Comparison of ENCODE assay signal across 8 mouse cellular contexts in the genomic region with DNA sequence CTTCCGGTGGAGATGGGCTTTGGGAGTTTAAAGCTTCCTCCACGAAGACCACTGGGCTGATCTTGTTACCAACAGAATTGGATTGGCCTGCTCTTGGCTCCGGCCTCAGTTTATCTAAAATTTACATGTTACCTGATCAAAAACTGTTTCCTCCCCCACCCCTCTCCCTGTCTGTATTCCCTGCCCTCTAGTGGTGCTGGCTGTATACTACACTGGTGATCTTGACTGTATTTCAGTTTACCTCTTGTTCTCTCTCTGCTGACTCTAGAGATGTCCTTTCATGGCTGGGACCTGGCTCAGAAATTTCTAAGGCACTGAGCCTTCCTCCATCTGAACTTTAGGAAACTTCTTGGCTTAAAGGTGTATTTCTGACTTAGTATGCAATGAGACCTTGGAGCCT. TPM values are rescaled to one million over a fixed set of nuclear protein-coding genes. Genes with fewer than 3 reads are reported as not detected.
DNase-seq lines count a peak whose midpoint lies in the region; ATAC-seq and TF ChIP-seq lines count a peak whose summit lies in the region.

No protein-coding gene starts in this region.

- no peaks in the 10 kb centered on the region for H3K9me3 ChIP-seq in heart, embryonic 13.5 days
- no peaks in the 10 kb centered on the region for H3K9me3 ChIP-seq in hindbrain, postnatal 0 days (ENCODE audit: low read length)

- H3K9ac ChIP-seq in heart, embryonic 13.5 days, result no peak overlapping the region
- no peak overlapping the region for H3K9ac ChIP-seq in hindbrain, postnatal 0 days (replicated peaks; ENCODE audit: low read length)

- H3K4me1 ChIP-seq in heart, embryonic 13.5 days, result peaks cover 44% of the 10 kb centered on the region
- peaks cover 29% of the 10 kb centered on the region for H3K4me1 ChIP-seq in hindbrain, postnatal 0 days (ENCODE audit: insufficient read depth, low read length)

- no peaks in the 10 kb centered on the region for H3K36me3 ChIP-seq in heart, embryonic 13.5 days
- H3K36me3 ChIP-seq in hindbrain, postnatal 0 days (ENCODE audit: insufficient read depth, low read length), result no peaks in the 10 kb centered on the region

- peak; percentile 87 for TF ChIP-seq CTCF in hindbrain, postnatal 0 days (IDR thresholded peaks at IDR 0.05; ENCODE audit: low read depth)

- 0 out of 2 replicates have a peak overlapping the region, but pooled peaks have one; percentile 99 for H3K27ac ChIP-seq in heart, embryonic 13.5 days (replicated peaks)
- no peak overlapping the region for H3K27ac ChIP-seq in hindbrain, postnatal 0 days

- ATAC-seq in heart, embryonic 13.5 days (ENCODE audit: extremely low read depth, insufficient number of reproducible peaks, low FRiP score, low TSS enrichment), result no peak
- no peak for ATAC-seq in hindbrain, postnatal 0 days

- no peak overlapping the region for H3K4me3 ChIP-seq in heart, embryonic 13.5 days
- H3K4me3 ChIP-seq in hindbrain, postnatal 0 days (ENCODE audit: low read length), result no peak overlapping the region

- intact Hi-C loops in heart, postnatal 25 days (cut with DNase I), result no loop called here
- intact Hi-C loops in left cerebral cortex, postnatal 4 days (cut with DNase I), result loop anchor here (5.0 kb wide), 1 partner anchor 276 kb away; no protein-coding TSS in a partner anchor

- WGBS in heart, embryonic 13.5 days, result 8% methylated on average over 3 of the region's 3 CpGs
- WGBS in hindbrain, postnatal 0 days, result 15% methylated on average over 3 of the region's 3 CpGs

- DNase-seq in heart, postnatal 25 days (ENCODE audit: low spot score), result no peak
- peak; percentile 46 to 48 for DNase-seq in B cell, adult 2 months
- DNase-seq in R1 (ENCODE audit: low read depth, low spot score), result peak; percentile 76
- DNase-seq in hindbrain, postnatal 0 days (ENCODE audit: low spot score), result peak; percentile 71
- DNase-seq in naive thymus-derived CD4-positive, alpha-beta T cell, adult 2 months (ENCODE audit: low read depth), result peak; percentile 80
- DNase-seq in urinary bladder, postnatal 25 days (ENCODE audit: low spot score), result no peak
- no peak for DNase-seq in left cerebral cortex, postnatal 4 days

- H3K4me2 ChIP-seq in heart, embryonic 13.5 days, result peak overlapping the region; percentile 12; the same call in 1 of the 2 replicates
- H3K4me2 ChIP-seq in hindbrain, postnatal 0 days (ENCODE audit: low read depth, low read length), result no peak overlapping the region

- H3K27me3 ChIP-seq in heart, embryonic 13.5 days (replicated peaks), result no peaks in the 10 kb centered on the region
- H3K27me3 ChIP-seq in hindbrain, postnatal 0 days (ENCODE audit: insufficient read depth, low read length), result no peaks in the 10 kb centered on the region

RNA-seq across cellular contexts. Expression of a gene that starts 3.3 kb away (rescaled TPM):
- polyA plus RNA-seq in heart, embryonic 13.5 days (2015; fragmentation: Nextera tagmentation; extraction: Ambion mirVana), result 11.4 and 13.5 TPM in 2 replicates
- 1 to 10 TPM; 7.9 to 8.1 TPM for total RNA-seq in heart, postnatal 25 days (2021)
- total RNA-seq in hindbrain, postnatal 0 days (2014; rRNA removed), result 1.0 and 3.4 TPM in 2 replicates
- 1.5 and 1.6 TPM in 2 replicates for polyA plus RNA-seq in hindbrain, postnatal 0 days (2015; fragmentation: Nextera tagmentation; extraction: Ambion mirVana)
- total RNA-seq in left cerebral cortex, postnatal 4 days (2021), result under 1 TPM; 0.80 to 0.95 TPM

RNA-seq across cellular contexts. Expression of a gene that starts 3.7 kb away (rescaled TPM):
- 3.7 and 3.8 TPM in 2 replicates for polyA plus RNA-seq in heart, embryonic 13.5 days (2015; fragmentation: Nextera tagmentation; extraction: Ambion mirVana)
- total RNA-seq in heart, postnatal 25 days (2021), result 1 to 10 TPM; 7.7 to 9.1 TPM
- 19.4 and 20.4 TPM in 2 replicates for total RNA-seq in hindbrain, postnatal 0 days (2014; rRNA removed)
- polyA plus RNA-seq in hindbrain, postnatal 0 days (2015; fragmentation: Nextera tagmentation; extraction: Ambion mirVana), result 3.9 and 4.1 TPM in 2 replicates
- 10 to 100 TPM; 17.6 to 19.1 TPM for total RNA-seq in left cerebral cortex, postnatal 4 days (2021)

RNA-seq across cellular contexts. Expression of a gene that starts 18.8 kb away (rescaled TPM):
- 1.5 and 14.5 TPM in 2 replicates for polyA plus RNA-seq in heart, embryonic 13.5 days (2015; fragmentation: Nextera tagmentation; extraction: Ambion mirVana)
- total RNA-seq in heart, postnatal 25 days (2021), result not detected
- total RNA-seq in hindbrain, postnatal 0 days (2014; rRNA removed), result 0.05 TPM in 1 of 2 replicates, not detected in the other
- not detected in 2 replicates for polyA plus RNA-seq in hindbrain, postnatal 0 days (2015; fragmentation: Nextera tagmentation; extraction: Ambion mirVana)
- total RNA-seq in left cerebral cortex, postnatal 4 days (2021), result under 1 TPM in 1 of 2 experiments, not detected in 1; 0.26 TPM

RNA-seq across cellular contexts. Expression of a gene that starts 28.4 kb away (rescaled TPM):
- 31.6 and 32.1 TPM in 2 replicates for polyA plus RNA-seq in heart, embryonic 13.5 days (2015; fragmentation: Nextera tagmentation; extraction: Ambion mirVana)
- 10 to 100 TPM; 78.7 to 89.4 TPM for total RNA-seq in heart, postnatal 25 days (2021)
- total RNA-seq in hindbrain, postnatal 0 days (2014; rRNA removed), result 118 and 126 TPM in 2 replicates
- 25.9 and 29.4 TPM in 2 replicates for polyA plus RNA-seq in hindbrain, postnatal 0 days (2015; fragmentation: Nextera tagmentation; extraction: Ambion mirVana)
- 100 to 1,000 TPM; 136 to 137 TPM for total RNA-seq in left cerebral cortex, postnatal 4 days (2021)

RNA-seq across cellular contexts. Expression of a gene that starts 35.7 kb away (rescaled TPM):
- 30.2 and 34.2 TPM in 2 replicates for polyA plus RNA-seq in heart, embryonic 13.5 days (2015; fragmentation: Nextera tagmentation; extraction: Ambion mirVana)
- total RNA-seq in heart, postnatal 25 days (2021), result 10 to 100 TPM; 26.3 to 26.9 TPM
- total RNA-seq in hindbrain, postnatal 0 days (2014; rRNA removed), result 56.6 and 57.6 TPM in 2 replicates
- 41.5 and 47.1 TPM in 2 replicates for polyA plus RNA-seq in hindbrain, postnatal 0 days (2015; fragmentation: Nextera tagmentation; extraction: Ambion mirVana)
- total RNA-seq in left cerebral cortex, postnatal 4 days (2021), result 10 to 100 TPM; 15.1 to 19.9 TPM

Comparison
In these comparisons a context has a peak if more than half of its experiments do, and no peak if none do; other contexts are left out.
1. DNase-seq: peak in B cell, adult 2 months (2 of 2), R1 (single experiment), hindbrain, postnatal 0 days (single experiment) and naive thymus-derived CD4-positive, alpha-beta T cell, adult 2 months (single experiment); none in heart, postnatal 25 days (single experiment), urinary bladder, postnatal 25 days (single experiment) and left cerebral cortex, postnatal 4 days (single experiment).